Mouse (Mus musculus) adrenal gland, adult 10 weeks (tissue): ENCODE results near the gene Ddn. TPM values are rescaled to one million over a fixed set of nuclear protein-coding genes. Genes with fewer than 3 reads are reported as not detected.

Source experiments
- polyA plus RNA-seq: library from polyadenylated mRNA; stranded (reverse); fragments of 350-450 nt; fragmentation: Illumina TruSeq; extraction: RNeasy Lipid Tissue Mini Kit (QIAGEN cat#74804); gene quantifications from one replicate; pipeline ENCODE4 v1.2.3, GENCODE M21; 2014; ENCODE audit warnings: low read depth, low replicate concordance

Gene Ddn
- not detected for polyA plus RNA-seq

GRCm38 (mm10) chr15:98809390-98809789 lies at the start of gene Ddn:
Ddn (minus strand) TSS chr15:98809490.

DNA sequence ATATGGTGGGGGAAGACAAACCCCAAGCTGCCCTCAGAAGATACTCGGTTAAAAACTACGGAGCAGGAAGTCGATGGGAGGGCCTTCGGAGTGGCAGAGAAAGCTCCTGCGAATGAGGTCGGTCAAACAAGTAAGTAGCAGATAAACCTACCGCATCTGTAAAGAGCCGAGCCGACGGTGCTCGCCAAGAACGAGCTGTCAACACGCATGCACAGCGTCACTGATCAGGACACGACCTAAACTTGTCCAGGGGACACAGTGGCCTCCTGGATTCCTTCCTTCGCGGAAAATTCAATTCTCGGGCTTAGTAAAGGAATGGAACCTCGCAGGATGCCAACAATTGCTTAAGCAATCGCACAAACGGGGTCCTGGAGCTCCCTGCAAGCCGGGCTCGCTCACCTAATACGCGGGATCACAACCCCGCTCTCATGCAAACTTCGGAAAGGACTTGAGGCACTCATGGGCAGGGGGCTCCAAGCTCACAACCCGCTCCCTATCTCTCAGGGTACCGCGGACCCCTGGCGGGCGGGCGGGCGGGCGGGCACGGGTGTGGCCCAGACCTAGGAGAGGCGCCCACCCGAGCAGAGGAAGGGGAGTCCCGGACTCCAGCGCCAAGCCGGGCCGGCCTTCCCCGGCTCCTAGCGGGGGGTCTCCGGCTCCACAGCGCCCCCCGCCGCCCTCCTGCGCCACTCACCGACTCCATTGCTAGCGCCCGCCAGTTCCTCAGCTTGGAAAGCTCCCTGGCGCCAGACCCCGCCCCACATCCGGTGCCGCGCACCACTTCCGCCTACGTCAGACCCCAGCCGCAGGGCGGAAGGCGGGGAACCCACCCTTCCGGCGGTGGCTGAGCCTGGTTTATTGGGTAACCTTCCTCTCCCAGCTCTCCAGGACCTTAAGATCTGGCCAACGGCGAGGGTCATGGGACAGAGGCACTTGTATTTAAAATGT lies 21.7 kb upstream of the Ddn start, which contains the start of gene Prkag1:
Prkag1 (minus strand) TSS at position 786 of the 948 bp plus-strand sequence.

GRCm38 (mm10) chr15:98789661-98790535 lies 19.4 kb downstream of the Ddn start, which contains the start of gene Wnt1:
Wnt1 (plus strand) TSS chr15:98789857.

DNA sequence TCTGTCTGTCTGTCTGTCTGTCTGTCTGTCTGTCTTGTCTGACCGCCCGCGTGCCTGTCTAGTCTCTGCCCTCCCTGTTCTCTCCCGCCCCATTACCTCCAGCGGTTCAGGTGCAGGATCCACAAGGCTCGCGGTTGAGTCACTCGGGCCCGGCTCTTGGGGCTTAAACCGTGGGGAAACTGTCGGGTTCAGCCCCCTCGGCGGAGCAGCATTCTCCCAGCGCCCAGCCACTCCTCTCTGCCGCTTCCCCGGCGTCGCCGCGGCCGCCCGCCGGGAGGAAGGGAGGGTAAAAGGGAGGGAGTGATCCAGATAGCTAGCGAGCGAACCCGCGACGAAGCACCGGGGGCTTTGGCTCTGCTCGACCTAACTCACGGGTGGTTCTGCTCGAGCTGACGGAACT lies 31.5 kb downstream of the Ddn start, which contains the start of gene Wnt10b:
Wnt10b (minus strand) TSS at position 389 of the 400 bp plus-strand sequence.

DNA sequence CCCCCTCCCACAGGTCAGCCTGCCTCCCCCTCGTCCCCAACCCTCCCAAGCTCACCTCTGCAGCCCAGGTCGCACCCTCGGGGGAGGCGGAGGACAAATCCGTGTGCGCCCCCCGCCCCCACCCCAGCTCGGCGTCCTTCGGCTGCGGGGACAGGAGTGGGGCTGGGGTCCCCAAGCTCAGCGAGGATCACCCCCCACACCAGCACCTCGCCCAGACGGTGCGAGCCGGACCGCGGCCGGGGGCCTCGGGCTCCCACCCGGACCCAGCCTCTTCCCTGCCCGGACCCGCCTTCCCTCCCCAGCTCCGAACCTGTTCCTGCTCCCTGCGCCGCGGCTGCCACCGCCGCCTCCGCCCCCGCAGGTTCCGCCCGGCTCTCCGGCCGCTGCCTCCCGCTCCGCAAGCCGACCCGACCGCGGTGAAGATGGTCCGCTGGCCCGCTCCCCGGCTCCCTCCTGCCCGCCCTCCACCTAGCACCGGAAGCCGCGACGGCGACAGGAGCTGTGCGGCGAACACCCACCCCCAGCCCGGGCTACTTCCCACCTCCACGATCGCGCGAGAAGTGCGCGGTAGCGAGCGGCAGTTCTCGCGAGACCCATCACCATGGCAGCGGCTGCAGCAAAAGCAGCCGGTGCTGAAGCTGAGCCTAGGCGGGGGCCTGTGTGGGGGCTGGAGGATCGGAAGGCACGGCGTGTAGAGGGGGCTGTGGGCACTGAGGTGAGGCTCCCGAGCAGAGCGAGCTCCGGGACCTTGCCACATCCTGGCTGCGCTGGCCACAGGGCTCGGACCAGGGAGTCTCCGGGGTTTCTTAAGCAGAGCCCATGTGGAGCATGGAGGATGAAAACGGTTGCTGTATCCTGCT lies 46.4 kb downstream of the Ddn start, which contains the start of gene Arf3:
Arf3 (minus strand) TSS at position 545 of the 860 bp plus-strand sequence.

Other genes starting within 250 kb of the Ddn start
- 88.9 TPM for gene Ccnt1, start 238.6 kb downstream of the Ddn start, polyA plus RNA-seq
- gene 4930415O20Rik, start 238.5 kb downstream of the Ddn start, polyA plus RNA-seq: not detected
- gene Adcy6, start 199.4 kb downstream of the Ddn start, polyA plus RNA-seq: 3.9 TPM
- gene Cacnb3, start 178.7 kb downstream of the Ddn start, polyA plus RNA-seq: 0.47 TPM
- 4.0 TPM for gene Ddx23, start 146.6 kb downstream of the Ddn start, polyA plus RNA-seq
- gene Rnd1, start 132.0 kb downstream of the Ddn start, polyA plus RNA-seq: not detected
- not detected for gene Ccdc65, start 101.3 kb downstream of the Ddn start, polyA plus RNA-seq
- not detected for gene Fkbp11, start 81.3 kb downstream of the Ddn start, polyA plus RNA-seq
- gene Arf3, start 46.3 kb downstream of the Ddn start, polyA plus RNA-seq: 59.2 TPM
- 0.23 TPM for gene Wnt10b, start 31.3 kb downstream of the Ddn start, polyA plus RNA-seq
- not detected for gene Wnt1, start 19.6 kb downstream of the Ddn start, polyA plus RNA-seq
- gene Prkag1, start 22.0 kb upstream of the Ddn start, polyA plus RNA-seq: 69.0 TPM
- 2.3 TPM for gene Kmt2d, start 61.7 kb upstream of the Ddn start, polyA plus RNA-seq
- 1.5 TPM for gene Rhebl1, start 85.0 kb upstream of the Ddn start, polyA plus RNA-seq
- 0.47 TPM for gene Dhh, start 89.0 kb upstream of the Ddn start, polyA plus RNA-seq
- gene Lmbr1l, start 108.7 kb upstream of the Ddn start, polyA plus RNA-seq: 1.9 TPM
- gene Tuba1b, start 125.1 kb upstream of the Ddn start, polyA plus RNA-seq: 54.1 TPM
- gene Gm49450, start 144.1 kb upstream of the Ddn start, polyA plus RNA-seq: not detected
- gene Tuba1a, start 144.2 kb upstream of the Ddn start, polyA plus RNA-seq: 44.0 TPM
- gene Tuba1c, start 220.4 kb upstream of the Ddn start, polyA plus RNA-seq: 23.9 TPM
- not detected for gene Prph, start 245.7 kb upstream of the Ddn start, polyA plus RNA-seq